Mouse (Mus musculus) brown adipose tissue, adult 24 weeks (tissue): ENCODE measurements around the gene Ly6g6c. TPM values are rescaled to one million over a fixed set of nuclear protein-coding genes. Genes with fewer than 3 reads are reported as not detected.
"Not testable (repeated sequence)": the region's sequence is repeated elsewhere in the genome, so short reads cannot be mapped to it uniquely, and the experiment has no call there.

Source experiments
- H3K27ac ChIP-seq: fragments of 200-500 bp; replicated peaks from 2 replicates; pipeline ENCODE4 v1.5.1; 2012; ENCODE audit warnings: low read depth, mild to moderate bottlenecking, low read length
- H3K4me1 ChIP-seq: fragments of 200-500 bp; 2 replicates; pipeline ENCODE4 v1.6.1; 2012; ENCODE audit warnings: low read length, mixed read lengths; ENCODE audit not compliant: control insufficient read depth, insufficient read depth, insufficient read length
- H3K4me3 ChIP-seq: fragments of 200-500 bp; 2 replicates; pipeline ENCODE4 v1.5.1; 2012; ENCODE audit warnings: low read depth, mild to moderate bottlenecking, low read length, moderate library complexity; ENCODE audit not compliant: insufficient read depth
- polyA plus RNA-seq: library from polyadenylated mRNA; stranded (reverse); fragments of >200 nt; gene quantifications from 2 replicates; pipeline ENCODE4 v1.2.4, GENCODE M21; 2012; ENCODE audit not compliant: missing spikeins, insufficient read depth, insufficient read length

The Ly6g6c gene
- polyA plus RNA-seq, 1 experiment: not detected

- Histone ChIP-seq H3K4me1 (peaks cover 3% of the 10 kb centered on the region; the same call in 1 of the 2 replicates), H3K4me3 (no peak overlapping the region), H3K27ac (no peak overlapping the region)
Observed at GRCm38 (mm10) chr17:35024691-35025488, 40.3 kb upstream of the Ly6g6c start.

- Histone ChIP-seq H3K4me3 (no peak overlapping the region), H3K27ac (no peak overlapping the region), H3K4me1 (peaks cover 3% of the 10 kb centered on the region; the same call in 1 of the 2 replicates)
Observed at GRCm38 (mm10) chr17:35026206-35026605, 39.0 kb upstream of the Ly6g6c start.

- Histone ChIP-seq H3K4me3 (no peak within 1 kb of the TSS), H3K4me1 (peaks cover 3% of the 10 kb centered on the region; the same call in 1 of the 2 replicates), H3K27ac (no peak within 1 kb of the TSS)
Observed at GRCm38 (mm10) chr17:35027277-35028068, 37.7 kb upstream of the Ly6g6c start, which contains the start of gene Sapcd1. Gene Sapcd1 (minus strand): TSS chr17:35028016.

GRCm38 (mm10) chr17:35028315-35028714 lies 36.9 kb upstream of the Ly6g6c start:
- Histone ChIP-seq H3K4me3 (no peak overlapping the region), H3K4me1 (no peaks in the 10 kb centered on the region)

GRCm38 (mm10) chr17:35029691-35030532 lies 35.3 kb upstream of the Ly6g6c start:
- Histone ChIP-seq H3K4me3 (no peak overlapping the region), H3K27ac (no peak overlapping the region), H3K4me1 (no peaks in the 10 kb centered on the region)

More at GRCm38 (mm10) chr17:35028315-35028714, 36.9 kb upstream of the Ly6g6c start:
- no peak overlapping the region for H3K27ac ChIP-seq

GRCm38 (mm10) chr17:35031272-35031671 lies 33.9 kb upstream of the Ly6g6c start:
- H3K27ac ChIP-seq: no peak overlapping the region
- no peaks in the 10 kb centered on the region for H3K4me1 ChIP-seq
- H3K4me3 ChIP-seq: no peak overlapping the region

- H3K4me3 ChIP-seq: no peak overlapping the region
- no peaks in the 10 kb centered on the region for H3K4me1 ChIP-seq
- no peak overlapping the region for H3K27ac ChIP-seq
Observed at GRCm38 (mm10) chr17:35031880-35032279, 33.3 kb upstream of the Ly6g6c start.

- Histone ChIP-seq H3K4me1 (no peaks in the 10 kb centered on the region), H3K27ac (no peak overlapping the region), H3K4me3 (no peak overlapping the region)
Observed at GRCm38 (mm10) chr17:35032323-35032870, 32.8 kb upstream of the Ly6g6c start.

GRCm38 (mm10) chr17:35033703-35034102 lies 31.5 kb upstream of the Ly6g6c start:
- H3K4me1 ChIP-seq, H3K27ac ChIP-seq, H3K4me3 ChIP-seq: not testable (repeated sequence)

GRCm38 (mm10) chr17:35034896-35035295 lies 30.3 kb upstream of the Ly6g6c start:
- no peak overlapping the region for H3K4me3 ChIP-seq
- H3K27ac ChIP-seq: no peak overlapping the region
- H3K4me1 ChIP-seq: no peaks in the 10 kb centered on the region

- H3K27ac ChIP-seq: no peak overlapping the region
- no peak overlapping the region for H3K4me3 ChIP-seq
- 0 out of 2 replicates have a peak, but pooled peaks cover 2% of the 10 kb centered on the region for H3K4me1 ChIP-seq
Observed at GRCm38 (mm10) chr17:35039121-35039873, 25.9 kb upstream of the Ly6g6c start.

- no peak overlapping the region for H3K27ac ChIP-seq
- H3K4me3 ChIP-seq: no peak overlapping the region
- peaks cover 9% of the 10 kb centered on the region; the same call in 1 of the 2 replicates for H3K4me1 ChIP-seq
Observed at GRCm38 (mm10) chr17:35043794-35044193, 21.4 kb upstream of the Ly6g6c start.

GRCm38 (mm10) chr17:35044904-35045806 lies 20.0 kb upstream of the Ly6g6c start:
- H3K4me3 ChIP-seq: no peak overlapping the region
- H3K27ac ChIP-seq: peak overlapping the region; percentile 26; the same call in 1 of the 2 replicates
- peaks cover 12% of the 10 kb centered on the region; the same call in 1 of the 2 replicates for H3K4me1 ChIP-seq
